15 mouse cellular contexts compared by ENCODE assay signal in genomic region chr1:172396996-172397752, GRCm38 (mm10).
"Had no signal": no experiment of that assay in that cellular context is flagged by ENCODE, and none has a peak within 500 bp of the region (broad histone marks: within the 10 kb centered on the region; RNA-seq: fewer than 3 reads in every experiment).

No protein-coding gene starts in this region.

- DNase-seq: kidney, adult 18-20 months; kidney, postnatal 36 days; layer of hippocampus, adult 9-11 months; layer of hippocampus, postnatal 36 days; midbrain, embryonic 14.5 days; retina, postnatal 1 day; right cerebral cortex, postnatal 4 days; spleen, adult 18-20 months; thymus, adult 2 months; thymus, postnatal 4 days had no signal

- H3K9ac ChIP-seq: limb, embryonic 15.5 days; liver, embryonic 12.5 days; neural tube, embryonic 13.5 days; stomach, embryonic 15.5 days had no signal

- H3K27ac ChIP-seq: limb, embryonic 15.5 days; liver, embryonic 12.5 days; midbrain, embryonic 10.5 days; neural tube, embryonic 13.5 days; stomach, embryonic 15.5 days had no signal

- H3K4me2 ChIP-seq: limb, embryonic 15.5 days; liver, embryonic 12.5 days; neural tube, embryonic 13.5 days; stomach, embryonic 15.5 days had no signal

- H3K4me1 ChIP-seq: liver, embryonic 12.5 days; stomach, embryonic 15.5 days had no signal

- H3K27me3 ChIP-seq: limb, embryonic 15.5 days; stomach, embryonic 15.5 days had no signal

- H3K4me3 ChIP-seq: limb, embryonic 15.5 days; liver, embryonic 12.5 days; midbrain, embryonic 10.5 days; neural tube, embryonic 13.5 days; stomach, embryonic 15.5 days had no signal

- H3K9me3 ChIP-seq: limb, embryonic 15.5 days; liver, embryonic 12.5 days; midbrain, embryonic 10.5 days; neural tube, embryonic 13.5 days; stomach, embryonic 15.5 days had no signal

- H3K36me3 ChIP-seq: limb, embryonic 15.5 days; liver, embryonic 12.5 days; midbrain, embryonic 10.5 days; neural tube, embryonic 13.5 days; stomach, embryonic 15.5 days had no signal

- ATAC-seq: liver, embryonic 12.5 days had no signal
